Mouse (Mus musculus) embryo, embryonic 9.5 days (tissue): Measurements from ENCODE around the gene Crybb3.
"Not testable (repeated sequence)": the region's sequence is repeated elsewhere in the genome, so short reads cannot be mapped to it uniquely, and the experiment has no call there.

Experiments used
- DNase-seq: peaks from one replicate; pipeline ENCODE4 v3.0.0-alpha.2; 2017; ENCODE audit errors: extremely low spot score

The Crybb3 gene

GRCm38 (mm10) chr5:113081439-113081838 is at the start of gene Crybb3:
TSS of gene Crybb3 (minus strand) at chr5:113081584.
- no peak for DNase-seq

- no peak for DNase-seq
Observed at GRCm38 (mm10) chr5:113128426-113128825, 47.0 kb upstream of the Crybb3 start.

- no peak for DNase-seq
Observed at GRCm38 (mm10) chr5:113126476-113126875, 45.1 kb upstream of the Crybb3 start.

GRCm38 (mm10) chr5:113123693-113124092 is 42.3 kb upstream of the Crybb3 start:
- no peak for DNase-seq

DNA sequence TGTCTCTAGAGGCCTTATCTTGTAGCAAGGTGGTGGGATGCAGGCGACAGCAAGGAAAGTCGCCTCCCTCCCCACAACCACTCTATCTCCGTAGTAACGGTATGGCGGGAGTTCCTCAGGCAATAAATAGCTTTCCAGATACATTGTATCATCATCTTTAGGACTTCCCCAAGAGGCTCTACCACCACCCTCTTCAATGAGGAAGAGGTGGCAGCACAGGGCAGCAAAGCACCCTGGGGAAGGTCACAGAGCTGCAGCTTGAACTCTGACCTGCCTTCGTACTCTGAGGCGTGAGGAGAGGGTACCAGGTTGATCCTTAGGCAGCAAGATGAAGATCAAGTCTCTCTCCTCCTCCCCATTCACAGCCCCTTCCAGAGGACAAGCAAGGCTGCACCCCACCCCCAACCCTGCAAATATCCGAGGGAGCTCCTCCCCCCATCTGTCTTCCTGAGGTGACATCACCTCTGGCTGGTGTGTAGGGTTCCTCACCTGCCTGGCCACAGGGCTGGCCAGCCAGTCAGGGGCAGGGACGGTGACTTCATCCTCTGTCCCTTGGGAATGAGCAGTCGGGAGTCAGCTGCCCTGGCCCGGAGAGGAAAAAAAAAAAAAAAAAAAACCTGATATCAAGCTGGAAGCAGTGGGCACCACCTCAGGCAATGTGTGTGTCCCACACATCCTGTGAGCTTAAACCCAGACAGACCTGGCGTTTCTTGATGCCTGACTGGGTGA is 41.1 kb upstream of the Crybb3 start:
- DNase-seq = no peak

DNA sequence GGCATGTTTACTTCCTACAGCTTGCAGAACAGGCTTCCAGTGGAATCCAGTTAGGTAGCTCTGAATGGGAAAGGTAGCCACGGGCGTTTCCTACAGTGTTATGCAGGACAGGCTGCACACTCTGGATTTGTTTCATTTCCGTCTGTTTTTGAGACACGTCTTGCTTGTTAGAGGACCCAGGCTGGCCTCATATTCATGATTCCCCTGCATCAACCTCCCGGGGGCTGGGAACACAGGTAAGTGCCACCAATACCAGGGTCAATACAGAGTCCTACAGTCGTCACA is 40.1 kb upstream of the Crybb3 start:
- no peak for DNase-seq

DNA sequence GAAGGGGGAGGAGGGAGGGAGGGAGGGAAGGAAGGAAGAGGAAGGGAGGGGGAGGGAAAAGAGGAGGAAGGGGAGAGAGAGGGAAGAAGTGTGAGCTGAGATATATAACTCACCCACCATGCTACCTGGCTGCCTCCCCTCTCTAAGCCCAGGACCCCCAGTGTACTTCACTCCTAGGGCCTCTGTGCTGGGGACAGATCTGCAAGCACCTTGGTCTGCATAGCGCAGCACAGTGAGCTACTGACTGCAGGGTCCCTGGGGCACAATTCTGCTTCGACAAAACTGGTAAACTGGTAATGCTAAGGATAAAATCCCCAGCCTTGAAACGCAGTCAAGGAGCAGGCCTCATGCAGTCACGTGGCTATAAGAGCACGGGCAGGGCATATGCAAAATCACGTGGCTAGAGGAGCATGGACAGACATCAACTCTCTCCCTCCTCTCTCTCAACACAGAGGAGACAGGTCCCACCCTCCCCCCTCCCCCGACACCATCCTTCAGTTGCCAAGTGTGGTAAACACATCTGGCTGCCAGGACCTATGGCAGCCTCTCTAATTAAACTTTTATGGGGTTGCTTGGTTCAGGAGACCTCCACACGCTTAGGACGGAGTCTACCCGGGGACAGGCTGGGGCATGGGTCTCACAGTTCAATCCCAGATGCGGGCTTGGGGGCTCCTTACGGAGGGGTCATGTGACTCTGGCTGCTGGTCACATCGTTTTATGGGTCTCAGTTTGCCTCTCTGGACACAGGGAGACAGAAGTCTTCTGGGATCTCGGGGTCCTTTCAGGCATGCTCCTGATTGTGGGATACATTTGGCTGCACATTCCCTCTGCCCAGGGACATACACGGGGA is 39.6 kb upstream of the Crybb3 start:
- DNase-seq = no peak

GRCm38 (mm10) chr5:113119861-113120465 is 38.6 kb upstream of the Crybb3 start:
- DNase-seq = no peak

DNA sequence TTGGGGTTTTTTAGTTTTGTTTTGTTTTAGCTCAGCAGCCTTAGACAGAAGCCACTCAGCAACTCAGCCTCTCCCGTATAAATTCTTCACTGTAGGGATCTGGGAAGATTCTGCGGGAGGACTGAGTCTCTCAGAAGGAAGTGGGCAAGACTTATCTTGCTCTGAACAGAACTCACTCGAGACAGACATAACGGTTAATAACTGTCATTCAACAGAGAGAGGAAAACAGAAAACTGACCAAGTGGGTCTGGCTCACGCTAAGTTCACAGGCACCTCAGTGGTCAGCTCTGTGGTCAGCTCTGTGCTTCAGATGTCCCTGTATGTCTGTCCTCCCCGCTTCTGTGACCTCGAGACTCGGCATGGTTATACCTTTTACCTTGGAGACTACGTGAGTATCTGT is 37.9 kb upstream of the Crybb3 start:
- no peak for DNase-seq

DNA sequence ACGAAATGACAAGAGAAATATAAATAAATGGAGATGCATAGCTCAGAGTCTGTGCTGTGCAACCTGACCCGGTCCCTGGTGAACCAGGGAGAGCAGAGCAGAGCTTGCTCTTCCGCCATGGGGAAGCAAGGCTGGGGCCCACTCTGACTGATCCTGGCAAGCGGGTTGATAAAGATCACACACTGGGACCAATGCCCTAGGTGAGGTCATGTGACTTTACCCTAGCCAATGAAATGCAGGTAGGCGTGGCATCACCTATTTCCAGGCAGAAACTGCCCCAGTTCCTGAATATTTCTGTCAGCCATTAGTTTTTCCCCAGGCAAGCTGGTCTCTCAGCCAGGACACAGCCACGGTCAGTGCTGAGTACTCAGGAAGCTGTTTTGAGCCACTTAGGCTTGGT is 37.3 kb upstream of the Crybb3 start:
- DNase-seq = no peak

GRCm38 (mm10) chr5:113117361-113117760 is 36.0 kb upstream of the Crybb3 start:
- no peak for DNase-seq

GRCm38 (mm10) chr5:113115896-113116295 is 34.5 kb upstream of the Crybb3 start:
- DNase-seq = no peak

DNA sequence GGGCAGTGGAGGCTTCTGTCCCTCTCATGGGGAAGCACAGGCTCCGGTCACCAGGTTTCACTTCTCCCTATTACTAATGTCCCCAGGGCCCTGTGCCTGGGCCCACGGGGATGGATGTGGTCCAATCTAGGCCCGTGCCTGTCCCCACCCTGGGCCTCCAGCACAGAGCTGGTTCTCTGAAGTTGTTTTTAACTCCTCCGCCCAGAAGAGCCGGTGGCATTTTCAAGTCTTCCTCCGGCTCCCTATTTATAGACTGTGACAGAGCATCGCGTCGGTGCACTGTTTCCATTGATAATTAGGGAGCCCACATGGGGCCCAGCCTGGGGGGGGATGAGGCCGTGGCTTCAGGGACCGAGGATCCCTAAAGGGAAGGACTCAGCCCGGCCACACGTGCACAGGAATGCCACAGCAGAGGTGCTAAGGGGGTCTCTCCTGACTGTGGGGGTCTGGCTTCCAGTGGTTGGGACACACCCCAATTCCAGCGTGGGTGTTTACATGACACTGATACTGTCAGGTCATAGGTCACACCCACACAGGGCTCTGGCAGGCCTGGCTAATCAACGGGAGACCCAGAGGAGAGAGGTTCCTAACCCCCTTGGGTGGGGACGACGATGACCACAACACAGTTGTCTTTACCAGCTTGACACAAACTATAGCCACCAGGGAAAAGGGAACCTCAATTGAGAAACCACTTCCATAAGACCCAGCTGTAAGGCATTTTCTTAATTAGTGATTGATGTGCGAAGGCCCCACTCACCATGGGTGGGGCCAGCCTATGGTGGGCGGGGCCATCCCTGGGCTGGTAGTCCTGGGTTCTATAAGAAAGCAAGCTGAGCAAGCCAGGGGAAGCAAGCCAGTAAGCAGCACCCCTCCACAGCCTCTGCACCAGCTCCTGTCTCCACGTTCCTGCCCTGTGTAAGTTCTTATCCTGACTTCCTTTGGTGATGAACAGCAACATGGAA is 33.2 kb upstream of the Crybb3 start:
- DNase-seq = no peak

DNA sequence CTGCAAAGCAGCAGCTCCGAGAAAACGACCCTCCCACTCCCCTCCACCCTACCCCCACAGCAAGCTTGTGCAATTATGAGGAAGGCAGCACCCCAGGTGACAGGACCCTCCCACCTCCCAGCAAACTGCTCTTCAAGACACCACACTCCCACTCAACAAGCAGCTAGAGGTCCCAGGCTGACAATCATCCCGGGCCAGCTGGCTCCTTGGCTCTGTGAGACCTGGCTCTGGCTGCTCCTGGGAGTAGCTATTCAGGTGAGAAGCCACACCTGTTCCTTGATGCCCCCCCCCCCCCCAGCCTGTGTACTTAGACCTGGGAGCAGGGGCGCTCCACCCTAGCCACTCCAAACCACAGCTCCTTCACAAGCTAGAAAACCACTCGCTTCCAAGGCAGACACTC is 31.7 kb upstream of the Crybb3 start:
- DNase-seq = no peak

DNA sequence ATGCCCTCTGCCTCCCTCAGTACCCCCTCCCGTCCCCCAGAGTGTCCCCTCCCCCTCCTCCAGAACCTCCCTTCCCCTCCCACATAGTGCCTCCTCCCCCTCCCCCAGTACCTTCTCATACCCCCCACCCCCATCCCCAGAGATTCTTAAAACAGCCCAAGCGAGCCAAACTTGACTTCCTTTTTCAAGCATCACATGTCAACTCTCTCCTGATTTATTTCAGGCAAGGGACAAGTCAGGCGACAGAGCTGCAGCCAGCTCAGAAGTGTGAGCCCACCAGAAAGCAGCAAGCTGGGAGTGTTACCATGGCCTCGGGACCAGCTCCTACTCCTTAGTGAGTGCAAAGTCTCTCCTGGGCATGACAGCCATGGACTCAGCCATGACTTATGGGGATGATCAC is 30.0 kb upstream of the Crybb3 start:
- DNase-seq = no peak

GRCm38 (mm10) chr5:113110929-113111328 is 29.5 kb upstream of the Crybb3 start:
- no peak for DNase-seq

DNA sequence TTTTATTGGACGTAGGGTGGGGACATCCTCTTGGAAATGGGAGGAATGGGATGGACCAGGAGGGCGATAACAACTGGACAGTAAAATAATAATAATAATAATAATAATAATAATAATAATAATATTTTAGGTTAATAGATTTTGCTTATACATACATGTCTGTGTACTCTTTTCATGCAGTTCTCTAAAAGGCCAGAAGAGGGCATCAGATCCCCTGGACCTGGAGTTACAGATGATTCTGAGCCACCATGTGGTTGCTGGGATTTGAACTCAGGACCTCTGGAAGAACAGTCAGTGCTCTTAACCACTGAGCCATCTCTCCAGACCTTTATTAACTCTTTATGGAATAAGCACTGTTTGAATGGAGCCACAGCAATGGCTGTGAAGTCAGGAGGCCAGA is 28.3 kb upstream of the Crybb3 start:
- not testable (repeated sequence) for DNase-seq

- no peak for DNase-seq
Observed at GRCm38 (mm10) chr5:113108165-113108764, 26.9 kb upstream of the Crybb3 start.

GRCm38 (mm10) chr5:113107709-113108108 is 26.3 kb upstream of the Crybb3 start:
- no peak for DNase-seq

DNA sequence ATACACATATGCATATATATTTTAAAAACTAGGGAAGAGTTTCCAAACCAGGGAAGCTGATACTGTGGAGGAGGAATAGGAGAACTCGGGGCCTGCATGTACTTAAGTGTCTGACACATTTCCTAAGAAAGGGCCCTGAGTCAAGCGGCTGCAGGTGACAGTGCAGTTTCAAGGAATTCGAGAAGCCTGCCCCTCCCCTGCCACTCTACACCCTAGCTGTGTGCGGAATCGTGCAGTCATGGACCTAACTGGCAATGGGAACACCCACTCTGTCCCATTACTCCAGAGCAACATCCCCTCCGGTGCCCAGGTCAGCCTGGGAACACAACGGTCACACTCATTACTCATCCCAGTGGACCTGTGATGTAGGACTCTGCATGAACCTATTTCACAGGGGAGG is 25.2 kb upstream of the Crybb3 start:
- no peak for DNase-seq

GRCm38 (mm10) chr5:113105481-113105880 is 24.1 kb upstream of the Crybb3 start:
- DNase-seq = no peak
